In genomic region chr5:53135984-53136383, GRCm38 (mm10) we compare ENCODE assay signal across 22 mouse cellular contexts.
DNase-seq lines count a peak whose midpoint lies in the region; ATAC-seq and TF ChIP-seq lines count a peak whose summit lies in the region.
"Had no signal": no experiment of that assay in that cellular context is flagged by ENCODE, and none has a peak within 500 bp of the region (broad histone marks: within the 10 kb centered on the region; RNA-seq: fewer than 3 reads in every experiment).

No protein-coding gene starts in this region.

- no peak for TF ChIP-seq EP300 in lung, postnatal 0 days (IDR thresholded peaks at IDR 0.05)

- DNase-seq in cerebellum, adult 2 months = no peak
- no peak for DNase-seq in cerebellum, adult 18-20 months
- peak; percentile 9 to 35 for DNase-seq in lung, adult 18-20 months
- no peak for DNase-seq in lung, adult 2 months
- DNase-seq in lung, postnatal 0 days (ENCODE audit: low spot score) = peak; percentile 68
- DNase-seq in lung, postnatal 4 days = no peak
- peak; percentile 33 for DNase-seq in lung, postnatal 36 days
- DNase-seq: adrenal gland, adult 2 months; adrenal gland, postnatal 10 days; adrenal gland, postnatal 25 days; cerebellum, adult 8-10 months; cerebellum, postnatal 10 days; cerebellum, postnatal 36 days; embryo, embryonic 11 days had no signal

- H3K9ac ChIP-seq in lung, postnatal 0 days (replicated peaks; ENCODE audit: low read depth) = no peak overlapping the region
- no peak overlapping the region for H3K9ac ChIP-seq in hindbrain, embryonic 13.5 days
- H3K9ac ChIP-seq: embryonic facial prominence, embryonic 13.5 days; embryonic facial prominence, embryonic 15.5 days; forebrain, embryonic 12.5 days had no signal

- no peaks in the 10 kb centered on the region for H3K9me3 ChIP-seq in lung, postnatal 0 days (ENCODE audit: low read length)
- no peaks in the 10 kb centered on the region for H3K9me3 ChIP-seq in hindbrain, embryonic 13.5 days
- H3K9me3 ChIP-seq: embryonic facial prominence, embryonic 13.5 days; embryonic facial prominence, embryonic 15.5 days; forebrain, embryonic 10.5 days; forebrain, embryonic 12.5 days had no signal

- TF ChIP-seq POLR2A in cerebellum, adult 2 months (IDR thresholded peaks at IDR 0.05; ENCODE audit: borderline replicate concordance, insufficient read depth, low read length) = no peak
- TF ChIP-seq POLR2A in lung, adult 2 months (IDR thresholded peaks at IDR 0.05; ENCODE audit: borderline replicate concordance, extremely low read depth, low read depth, low read length) = no peak

- WGBS in cerebellum, adult 2 months = 82% methylated on average over 8 of the region's 8 CpGs
- 69% methylated on average over 8 of the region's 8 CpGs for WGBS in lung, adult 2 months
- WGBS in lung, postnatal 0 days = 50% methylated on average over 8 of the region's 8 CpGs
- WGBS in hindbrain, embryonic 13.5 days = 79% methylated on average over 8 of the region's 8 CpGs

- peaks cover 16% of the 10 kb centered on the region for H3K4me1 ChIP-seq in cerebellum, adult 2 months (ENCODE audit: control insufficient read depth, insufficient read depth, low read length)
- no peaks in the 10 kb centered on the region for H3K4me1 ChIP-seq in lung, adult 2 months (ENCODE audit: control insufficient read depth, insufficient read depth, low read length)
- no peaks in the 10 kb centered on the region for H3K4me1 ChIP-seq in lung, postnatal 0 days (ENCODE audit: insufficient read depth, low read depth, low read length)
- peaks cover 17% of the 10 kb centered on the region for H3K4me1 ChIP-seq in hindbrain, embryonic 13.5 days (replicated peaks)
- H3K4me1 ChIP-seq: embryonic facial prominence, embryonic 15.5 days had no signal

- peak; percentile 80 for ATAC-seq in lung, postnatal 0 days
- ATAC-seq in hindbrain, embryonic 13.5 days (ENCODE audit: low FRiP score) = no peak
- ATAC-seq: forebrain, embryonic 14.5 days; forebrain, embryonic 16.5 days had no signal

- no peaks in the 10 kb centered on the region for H3K36me3 ChIP-seq in lung, postnatal 0 days (ENCODE audit: insufficient read depth, low read length)
- H3K36me3 ChIP-seq in hindbrain, embryonic 13.5 days = 0 out of 2 replicates have a peak, but pooled peaks cover 3% of the 10 kb centered on the region
- H3K36me3 ChIP-seq: embryonic facial prominence, embryonic 13.5 days; embryonic facial prominence, embryonic 15.5 days; forebrain, embryonic 10.5 days had no signal

- peak overlapping the region; percentile 55 for H3K27ac ChIP-seq in cerebellum, adult 2 months (ENCODE audit: insufficient read depth, low read length)
- H3K27ac ChIP-seq in lung, postnatal 0 days (ENCODE audit: low read length) = no peak overlapping the region
- no peak overlapping the region for H3K27ac ChIP-seq in hindbrain, embryonic 13.5 days
- H3K27ac ChIP-seq: embryonic facial prominence, embryonic 13.5 days; embryonic facial prominence, embryonic 15.5 days; forebrain, embryonic 10.5 days; forebrain, embryonic 12.5 days had no signal

- no peak overlapping the region for H3K4me3 ChIP-seq in cerebellum, adult 2 months (replicated peaks; ENCODE audit: insufficient read depth, low read depth, low read length)
- no peak overlapping the region for H3K4me3 ChIP-seq in lung, adult 2 months (replicated peaks; ENCODE audit: extremely low read depth, low read depth, low read length)
- no peak overlapping the region for H3K4me3 ChIP-seq in lung, postnatal 0 days (ENCODE audit: low read depth, low read length)
- no peak overlapping the region for H3K4me3 ChIP-seq in hindbrain, embryonic 13.5 days
- H3K4me3 ChIP-seq: embryonic facial prominence, embryonic 13.5 days; embryonic facial prominence, embryonic 15.5 days; erythroblast, embryonic 14.5 days; forebrain, embryonic 10.5 days; forebrain, embryonic 12.5 days had no signal

- no peak overlapping the region for H3K4me2 ChIP-seq in lung, postnatal 0 days (replicated peaks; ENCODE audit: low read depth, low read length)
- H3K4me2 ChIP-seq in hindbrain, embryonic 13.5 days = no peak overlapping the region
- H3K4me2 ChIP-seq: embryonic facial prominence, embryonic 13.5 days; embryonic facial prominence, embryonic 15.5 days; forebrain, embryonic 12.5 days had no signal

- TF ChIP-seq CTCF in cerebellum, adult 2 months (IDR thresholded peaks at IDR 0.05; ENCODE audit: borderline replicate concordance, insufficient read depth, low read depth, low read length) = no peak
- TF ChIP-seq CTCF in lung, adult 2 months (IDR thresholded peaks at IDR 0.05; ENCODE audit: insufficient read depth, low read length) = no peak
- no peak for TF ChIP-seq CTCF in lung, postnatal 0 days (IDR thresholded peaks at IDR 0.05)

- no peaks in the 10 kb centered on the region for H3K27me3 ChIP-seq in cerebellum, adult 2 months (ENCODE audit: control insufficient read depth, insufficient read depth, low read length)
- no peaks in the 10 kb centered on the region for H3K27me3 ChIP-seq in lung, postnatal 0 days (replicated peaks; ENCODE audit: insufficient read depth, low read length)
- H3K27me3 ChIP-seq in hindbrain, embryonic 13.5 days = no peaks in the 10 kb centered on the region
- H3K27me3 ChIP-seq: embryonic facial prominence, embryonic 13.5 days; embryonic facial prominence, embryonic 15.5 days; forebrain, embryonic 12.5 days had no signal

Comparison
In these comparisons a context has a peak if more than half of its experiments do, and no peak if none do; other contexts are left out.
1. DNase-seq: peak in lung, adult 18-20 months (2 of 2), lung, postnatal 0 days (single experiment) and lung, postnatal 36 days (single experiment); none in cerebellum, adult 2 months (0 of 2), cerebellum, adult 18-20 months (0 of 2), lung, adult 2 months (single experiment) and lung, postnatal 4 days (0 of 2).